Mouse (Mus musculus) C2C12 (cell line): Measurements from ENCODE around the gene Cttnbp2nl.

ENCODE experiments used
- CEBPB ChIP-seq: IDR thresholded peaks from one replicate; pipeline ENCODE4 v1.6.1; 2011; ENCODE audit warnings: low read depth, mild to moderate bottlenecking, control low read depth, moderate library complexity
- CTCF ChIP-seq: IDR thresholded peaks from one replicate; pipeline ENCODE4 v1.5.1; 2011; ENCODE audit not compliant: control insufficient read depth, insufficient read depth, insufficient read length
- MAX ChIP-seq: IDR thresholded peaks from one replicate; pipeline ENCODE4 v1.6.1; 2011; ENCODE audit warnings: mild to moderate bottlenecking, control low read depth

DNA sequence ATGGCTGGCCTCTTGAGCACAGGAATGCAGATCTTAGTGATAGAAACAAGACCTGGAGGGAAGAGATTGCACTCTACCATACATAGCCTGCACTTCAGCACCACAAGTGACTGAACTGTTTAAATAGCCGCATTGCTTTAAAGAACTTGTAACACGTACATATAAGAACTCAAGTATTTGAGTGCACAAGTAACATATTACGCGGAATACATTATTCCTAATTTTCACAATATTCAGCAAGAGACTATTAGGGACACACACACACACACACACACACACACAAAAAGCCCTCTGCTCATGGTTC is 704 bp upstream of the Cttnbp2nl start:
- TF ChIP-seq CEBPB (no peak), MAX (no peak), CTCF (no peak)
